Mouse (Mus musculus): ENCODE measurements around the gene Notch1.
A peak's percentile ranks its signal among the peaks of the same experiment; 100 is the strongest.

The Notch1 gene

DNA sequence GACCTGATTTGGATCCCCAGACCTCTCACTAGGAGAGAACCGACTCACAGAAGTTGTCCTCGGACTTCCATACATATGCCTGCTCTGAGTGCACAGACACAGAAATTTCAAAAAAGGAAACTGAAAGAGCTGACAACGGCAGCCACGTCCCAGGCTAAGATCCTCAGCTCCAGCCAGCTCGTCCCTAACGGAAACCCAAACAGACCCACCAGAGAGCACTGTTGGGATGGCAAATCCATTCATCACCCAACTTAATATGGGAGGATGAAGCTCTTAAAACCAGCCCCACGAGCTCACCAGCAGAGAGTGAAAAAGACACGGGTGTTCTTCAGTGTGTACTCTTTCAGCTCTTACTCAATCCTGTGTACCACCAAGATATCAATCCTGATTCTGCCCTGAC lies 17.8 kb downstream of the Notch1 start:
- no peak for DNase-seq

DNA sequence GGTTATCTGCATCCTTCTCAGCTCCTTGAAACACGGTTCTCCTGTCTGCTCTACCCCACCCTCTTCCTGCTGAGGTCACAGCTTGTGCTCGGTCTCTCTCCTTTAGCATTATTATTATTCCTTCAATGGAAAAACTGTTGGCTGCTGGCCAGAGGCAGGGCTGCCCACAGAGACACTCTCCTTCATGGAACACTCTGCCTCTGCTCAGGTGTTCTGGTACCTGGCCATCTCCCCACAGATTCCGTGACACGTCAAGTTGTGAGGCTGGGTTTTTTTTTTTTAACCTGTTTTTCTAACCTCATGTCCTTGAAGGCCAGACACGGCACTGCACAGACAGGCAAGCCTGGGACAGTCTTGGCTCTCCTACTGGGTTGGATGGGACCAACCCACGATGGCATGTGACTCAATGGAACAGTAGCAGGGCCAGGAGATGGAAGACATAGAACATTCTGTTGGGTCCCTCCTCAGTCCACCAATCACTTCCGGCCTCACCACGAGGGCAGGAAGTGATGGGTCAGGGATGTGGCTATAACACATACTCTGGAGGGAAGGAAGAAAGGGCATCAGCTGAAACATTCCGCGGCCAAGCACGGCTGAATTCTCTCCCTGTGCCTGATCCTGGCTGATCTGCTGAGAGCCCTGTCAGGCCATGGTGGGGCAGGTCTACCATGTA lies 18.5 kb downstream of the Notch1 start:
- no peak for DNase-seq

DNA sequence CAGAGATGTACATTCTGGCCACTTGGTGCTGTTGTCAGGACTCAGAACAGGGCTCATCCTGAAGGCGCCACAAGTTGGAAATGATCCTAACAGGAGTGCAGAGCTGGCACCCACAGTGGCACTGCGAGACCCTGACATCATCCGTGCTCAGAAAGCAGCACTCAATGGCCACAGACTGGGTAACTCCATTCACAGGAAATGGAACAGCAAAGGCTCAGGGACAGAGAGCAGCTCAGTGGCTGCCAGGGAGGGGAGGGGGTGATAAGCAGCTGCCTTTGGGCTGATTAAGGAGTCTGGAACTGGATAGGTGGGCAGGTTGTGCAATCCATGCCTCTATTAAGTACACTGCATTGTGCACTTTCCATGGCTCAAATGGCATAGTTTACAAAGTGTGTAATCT lies 20.0 kb downstream of the Notch1 start:
- DNase-seq = no peak

DNA sequence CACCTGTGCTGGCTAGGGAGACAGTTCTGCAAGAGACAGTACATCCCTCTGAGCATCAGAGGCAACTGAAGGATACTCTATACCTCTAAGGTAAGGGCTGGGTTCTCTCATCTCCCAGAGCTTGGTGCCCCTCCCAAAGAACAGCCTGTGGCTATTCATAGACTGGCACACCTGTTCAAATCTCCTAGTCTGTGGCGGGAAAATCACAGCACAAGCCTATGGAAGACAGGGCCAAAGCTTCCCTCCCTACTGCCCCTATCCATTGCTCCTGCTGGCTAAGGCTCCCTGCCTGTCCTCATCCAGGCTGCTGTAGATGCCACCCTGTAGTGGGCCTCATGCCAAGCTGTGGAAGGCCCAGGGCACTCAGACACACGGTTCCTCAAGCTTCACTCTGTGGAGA lies 20.8 kb downstream of the Notch1 start:
- no peak for DNase-seq

DNA sequence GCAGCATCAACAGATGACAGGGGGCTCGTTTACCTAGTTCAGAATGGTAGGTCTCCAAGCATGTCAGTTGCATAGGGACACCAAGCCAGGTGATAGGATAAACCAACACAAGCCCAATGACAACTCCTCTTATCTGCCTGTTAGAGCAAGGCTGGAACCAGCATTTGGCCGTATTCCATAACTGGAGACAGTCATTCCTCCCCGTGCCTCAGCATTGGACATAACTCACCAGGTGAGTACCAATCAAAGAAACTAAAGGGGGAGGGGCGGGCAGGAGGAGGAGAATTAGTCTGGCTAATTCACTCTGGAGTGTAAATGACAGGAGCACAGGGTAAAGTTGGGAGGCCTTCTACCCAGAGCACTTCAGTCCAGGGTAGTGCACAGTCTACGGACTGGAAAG lies 21.5 kb downstream of the Notch1 start:
- no peak for DNase-seq

DNA sequence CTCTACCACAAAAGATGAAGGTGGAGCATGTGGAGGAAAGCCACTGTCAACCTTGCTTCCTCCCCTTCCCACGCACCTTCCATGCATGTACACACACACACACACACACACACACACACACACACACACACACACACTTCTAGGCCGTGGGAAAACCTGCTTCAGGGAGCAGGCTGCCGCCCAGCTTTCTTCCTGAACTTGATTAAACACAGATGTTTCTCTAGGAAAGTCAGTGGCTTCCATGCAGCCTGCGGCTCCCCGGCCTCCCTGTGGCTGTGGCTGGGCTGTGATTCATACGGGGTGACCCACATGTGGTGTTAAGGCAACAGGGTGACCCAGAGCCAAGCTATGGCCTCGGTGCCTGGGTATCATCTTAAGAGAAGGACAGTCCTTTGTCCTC lies 22.1 kb downstream of the Notch1 start:
- no peak for DNase-seq

DNA sequence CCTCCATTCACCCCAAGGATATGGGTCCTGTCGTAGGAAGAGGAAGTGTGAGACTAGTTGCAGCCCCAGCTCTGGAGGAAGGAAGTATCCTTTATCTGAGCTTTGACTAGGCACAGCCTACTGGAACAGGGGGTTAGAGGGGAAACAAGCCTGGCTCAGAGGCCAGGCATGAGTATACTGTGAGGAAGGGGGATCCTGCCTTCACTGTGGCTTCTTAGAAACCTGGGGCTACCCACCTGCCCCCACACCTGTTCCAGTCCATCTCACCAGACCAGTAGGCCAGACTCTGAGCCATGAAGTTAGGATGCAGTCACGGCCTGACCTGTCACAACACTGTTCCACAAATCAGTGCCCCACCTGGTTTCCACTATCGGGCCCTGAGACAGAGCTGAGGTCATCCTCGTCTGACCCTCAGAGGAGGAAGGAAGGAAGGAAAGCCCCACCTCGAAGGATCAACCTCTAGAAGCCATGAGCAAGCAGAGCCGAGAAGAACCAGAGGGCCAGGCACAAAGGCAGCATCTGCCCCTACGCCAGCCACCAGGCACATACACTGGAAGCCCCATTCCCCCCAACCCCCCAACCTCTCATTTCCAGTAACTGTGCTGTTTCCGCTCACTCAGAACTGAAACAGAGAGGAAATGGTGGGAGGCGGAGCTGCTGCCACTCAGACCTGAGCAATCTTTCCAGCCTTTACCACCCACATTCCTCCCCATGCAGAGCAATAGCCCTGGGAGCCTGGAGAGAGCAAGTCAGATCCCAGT lies 23.3 kb downstream of the Notch1 start:
- DNase-seq = no peak

DNA sequence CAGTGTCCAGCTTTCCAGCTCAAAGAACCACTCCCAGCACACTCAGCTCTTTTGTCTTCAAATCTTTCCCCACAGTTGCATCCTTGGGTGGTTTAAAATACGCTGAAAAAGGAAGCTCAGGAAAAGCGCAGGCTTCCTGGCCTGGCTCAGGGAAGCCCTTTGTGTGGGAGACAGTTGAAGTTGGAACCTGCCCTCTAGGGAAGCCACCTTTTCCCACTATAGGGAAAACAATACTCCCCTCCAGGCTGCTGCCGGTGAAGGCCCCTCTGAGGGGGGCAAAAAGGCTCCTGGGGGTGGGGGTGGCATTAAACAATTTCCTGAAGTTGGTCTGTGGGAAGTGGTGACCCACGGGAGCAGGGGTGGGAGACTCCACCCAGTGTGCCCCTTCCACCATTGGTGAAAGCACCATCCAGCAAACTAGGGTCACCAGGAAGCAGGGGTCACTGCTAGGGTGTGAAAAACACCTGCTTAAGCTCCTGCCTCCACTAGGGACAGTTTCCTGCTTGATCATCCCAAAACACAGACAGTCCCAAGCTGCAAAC lies 25.6 kb downstream of the Notch1 start:
- DNase-seq = no peak

DNA sequence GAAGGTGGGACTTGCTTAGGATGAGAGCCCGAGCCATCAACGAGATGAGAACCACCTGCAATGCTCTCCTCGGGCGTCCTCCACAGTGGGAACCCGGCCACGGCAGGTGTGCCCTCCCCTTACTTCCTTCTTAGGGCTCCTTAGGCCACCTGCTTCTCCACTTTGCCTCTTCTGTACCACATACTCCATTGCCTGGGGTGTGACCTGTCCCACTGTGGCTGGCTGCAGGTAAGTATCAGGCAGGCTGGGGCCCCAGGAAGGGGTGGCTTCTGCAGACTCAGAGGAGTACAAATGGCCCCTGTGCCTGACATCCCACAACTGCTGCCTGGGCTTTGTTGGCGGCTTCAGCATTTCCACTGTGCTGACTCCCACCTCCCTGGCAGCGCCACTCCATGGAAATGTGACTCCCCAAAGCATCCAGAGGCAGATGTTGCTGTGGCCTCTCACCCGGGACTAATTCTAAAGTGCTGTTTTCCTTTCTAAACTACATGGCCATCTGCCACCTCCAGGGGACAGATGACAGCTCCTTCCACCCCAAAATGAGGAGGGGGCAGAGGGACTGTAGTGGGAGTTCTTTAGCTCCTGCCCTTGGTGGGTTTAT lies 27.8 kb downstream of the Notch1 start:
- no peak for DNase-seq

DNA sequence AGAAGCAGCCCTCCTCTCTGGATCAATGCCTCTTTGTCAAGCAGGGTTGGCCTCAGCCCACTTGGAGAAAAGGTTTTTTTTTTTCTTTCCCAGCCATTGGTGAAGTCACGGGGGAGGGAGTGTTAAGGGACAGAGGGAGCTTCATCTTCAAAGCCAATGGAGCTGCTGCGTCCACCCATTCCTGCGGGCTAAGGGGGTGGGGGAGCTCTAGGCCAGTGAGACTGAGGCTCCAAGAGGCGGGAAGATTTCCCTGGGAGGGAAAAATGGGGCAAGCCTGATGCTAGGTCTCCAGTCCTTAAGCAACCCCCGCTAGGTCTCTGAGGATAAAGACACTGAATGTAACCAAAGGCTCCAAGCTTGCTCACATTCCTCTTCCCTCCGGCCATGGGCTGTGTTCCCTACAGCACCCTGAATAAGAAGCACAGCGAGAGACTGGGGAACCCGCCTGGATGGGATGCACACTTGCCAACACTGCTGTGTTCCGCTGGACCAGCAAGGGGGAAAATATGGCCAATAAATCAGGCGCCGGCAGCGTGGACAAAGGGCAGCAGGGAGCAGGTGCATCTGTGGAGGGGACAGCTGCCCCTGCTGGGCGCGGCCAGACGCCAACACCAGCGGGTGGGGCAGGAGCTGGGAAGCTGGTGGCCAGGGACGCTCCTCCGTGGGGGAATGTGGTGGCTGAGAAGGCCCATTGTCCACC lies 29.0 kb downstream of the Notch1 start:
- peak; percentile 43 for DNase-seq

DNA sequence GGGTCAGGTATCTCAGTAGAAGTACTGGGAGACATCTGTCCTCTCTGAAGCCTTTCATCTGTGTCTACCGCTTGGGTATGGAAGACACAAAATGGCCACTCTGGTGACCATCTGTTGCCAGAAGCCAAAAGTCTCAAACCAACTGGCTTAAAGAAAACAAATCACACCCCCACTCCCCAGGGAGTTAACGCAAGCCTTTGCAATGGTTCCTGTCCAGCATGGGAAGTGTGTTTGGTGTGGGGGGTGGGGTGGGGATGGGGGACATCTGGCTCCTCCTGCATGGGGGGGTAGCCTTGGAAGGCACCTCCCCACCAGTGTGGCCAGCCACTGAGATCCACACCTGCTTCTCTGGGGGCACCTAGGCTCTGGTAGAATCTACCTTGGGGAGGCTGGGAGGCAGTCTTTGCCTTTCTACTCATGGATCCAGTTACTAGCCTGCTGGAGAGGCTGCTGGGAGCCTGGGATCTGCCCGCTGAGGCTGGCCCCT lies 29.6 kb downstream of the Notch1 start:
- no peak for DNase-seq

DNA sequence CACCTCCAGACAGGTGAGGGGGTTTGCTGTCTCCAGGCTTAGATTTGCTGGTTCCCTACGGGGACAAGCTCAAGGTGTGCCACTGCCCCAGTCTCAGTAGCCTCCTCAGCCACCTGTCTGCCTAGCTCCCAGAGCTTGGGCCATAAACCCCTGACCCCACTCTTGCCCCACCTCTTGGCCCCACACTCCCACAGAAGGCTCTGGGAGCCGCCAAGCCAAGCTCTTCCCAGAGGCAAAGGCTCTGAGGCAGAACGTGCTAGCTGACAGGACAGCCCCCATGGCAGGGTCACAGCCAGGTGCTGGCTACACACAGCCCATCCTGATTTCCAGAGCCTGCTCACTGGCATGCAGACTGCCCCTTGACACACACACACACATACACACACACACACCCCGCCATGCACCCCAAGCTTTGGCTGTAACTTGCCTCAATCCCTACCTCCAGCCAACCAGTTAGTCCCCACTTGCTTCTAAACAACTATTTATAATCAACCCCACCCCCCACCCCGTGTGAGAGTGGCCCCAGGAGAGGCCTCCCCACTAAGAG lies 30.1 kb downstream of the Notch1 start:
- no peak for DNase-seq

DNA sequence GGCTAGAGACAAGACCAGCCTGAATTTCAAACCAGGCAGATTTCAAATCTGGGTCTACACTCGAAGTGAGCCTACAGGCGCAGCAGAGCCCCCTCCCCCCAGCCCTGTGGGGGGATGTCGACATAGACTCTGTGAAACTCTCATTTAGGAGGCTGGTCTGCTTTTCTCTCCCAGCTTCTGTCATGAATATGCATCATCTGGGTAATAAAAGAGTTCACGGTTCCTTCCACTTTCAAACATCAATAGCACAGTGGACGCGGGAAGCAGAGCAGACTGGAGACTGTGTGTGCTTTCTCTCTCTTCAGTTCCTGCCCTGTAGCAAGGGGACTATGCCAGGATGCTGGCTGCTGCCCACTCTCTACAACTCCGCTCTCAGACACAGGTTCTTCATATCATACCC lies 30.8 kb downstream of the Notch1 start:
- DNase-seq = no peak

DNA sequence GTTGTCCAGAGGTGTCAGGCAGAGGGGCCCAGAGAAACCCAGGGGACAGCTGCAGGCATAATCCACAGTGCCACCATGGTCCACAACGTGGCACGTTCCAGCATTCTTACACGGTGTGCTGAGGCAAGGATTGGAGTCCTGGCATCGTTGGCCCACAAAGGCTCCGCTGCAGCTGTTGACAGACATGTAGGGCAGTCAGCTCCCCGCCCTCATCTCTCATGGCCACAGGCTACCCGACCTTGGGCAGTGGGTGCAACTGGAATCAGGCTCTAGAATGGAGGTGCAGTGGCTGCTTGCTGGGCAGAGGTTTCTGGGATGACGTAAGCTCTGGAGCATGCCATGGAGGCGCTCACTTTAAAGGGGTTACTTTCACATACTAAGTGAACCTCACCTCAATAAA lies 31.2 kb downstream of the Notch1 start:
- DNase-seq = no peak

DNA sequence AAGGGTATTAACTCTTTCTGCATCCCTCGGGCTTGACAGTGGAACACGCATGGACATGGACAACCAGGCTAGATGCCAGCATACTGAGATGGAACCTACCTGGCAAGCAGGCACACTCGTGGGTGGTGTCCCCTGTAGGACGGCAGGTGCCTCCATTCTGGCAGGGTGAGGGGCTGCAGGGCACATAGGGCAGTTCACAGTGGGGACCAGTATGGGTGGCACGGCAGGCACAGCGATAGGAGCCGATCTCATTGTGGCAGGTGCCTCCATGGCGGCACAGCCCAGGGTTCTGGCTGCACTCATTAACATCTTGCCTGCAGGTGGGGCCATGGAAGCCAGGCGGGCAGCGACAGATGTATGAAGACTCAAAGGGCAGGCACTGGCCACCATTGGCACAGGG lies 32.3 kb downstream of the Notch1 start:
- DNase-seq = no peak

DNA sequence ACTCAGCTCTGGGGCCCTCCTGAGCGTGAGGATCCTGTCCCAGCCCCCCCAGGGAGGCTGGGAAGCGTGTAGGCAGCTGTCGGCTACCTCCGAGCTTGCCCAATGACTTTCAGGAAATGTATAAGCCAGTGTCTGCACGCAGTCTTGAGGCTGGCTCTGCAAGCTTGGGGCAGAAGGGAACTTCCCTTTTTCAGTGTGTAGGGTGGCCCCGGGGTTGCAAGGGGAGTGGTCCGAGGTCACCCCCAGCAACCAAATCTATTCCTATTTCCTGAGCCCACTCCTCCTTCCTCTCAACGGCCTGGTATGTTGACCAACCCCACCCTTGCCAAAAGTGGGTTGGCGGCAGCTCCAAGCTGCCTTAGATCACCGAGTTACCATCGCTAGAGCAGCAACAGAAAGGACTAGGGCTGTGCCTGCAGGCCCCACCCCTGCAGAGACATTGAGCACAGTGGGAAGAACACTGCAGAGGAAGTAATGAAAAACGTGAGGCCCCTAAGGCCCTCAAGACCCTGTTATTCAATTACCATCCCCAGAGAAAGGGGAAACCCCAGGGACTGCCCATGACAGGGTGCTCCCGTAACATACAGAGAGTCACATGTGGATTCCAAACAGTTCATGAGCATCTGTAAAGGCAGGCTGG lies 33.1 kb downstream of the Notch1 start:
- DNase-seq = no peak

DNA sequence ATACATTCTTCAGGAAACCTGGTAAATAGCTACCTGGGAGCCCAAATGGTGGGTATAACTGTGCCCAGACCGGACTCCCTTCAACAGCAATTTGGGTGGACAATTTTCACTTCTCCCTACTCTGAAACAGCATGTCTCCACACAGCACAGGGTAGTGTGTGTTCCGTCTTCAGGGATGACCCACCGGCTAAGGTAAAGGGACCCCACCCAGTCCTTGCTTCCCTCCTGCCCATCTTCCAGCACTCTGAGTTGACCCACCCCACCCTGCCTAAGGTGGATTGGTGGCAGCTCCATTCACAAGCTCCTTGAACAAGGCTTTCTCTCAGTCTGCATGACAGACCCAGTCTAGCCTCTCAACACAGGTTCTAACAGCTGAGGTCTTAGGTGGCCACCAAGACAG lies 33.6 kb downstream of the Notch1 start:
- no peak for DNase-seq

DNA sequence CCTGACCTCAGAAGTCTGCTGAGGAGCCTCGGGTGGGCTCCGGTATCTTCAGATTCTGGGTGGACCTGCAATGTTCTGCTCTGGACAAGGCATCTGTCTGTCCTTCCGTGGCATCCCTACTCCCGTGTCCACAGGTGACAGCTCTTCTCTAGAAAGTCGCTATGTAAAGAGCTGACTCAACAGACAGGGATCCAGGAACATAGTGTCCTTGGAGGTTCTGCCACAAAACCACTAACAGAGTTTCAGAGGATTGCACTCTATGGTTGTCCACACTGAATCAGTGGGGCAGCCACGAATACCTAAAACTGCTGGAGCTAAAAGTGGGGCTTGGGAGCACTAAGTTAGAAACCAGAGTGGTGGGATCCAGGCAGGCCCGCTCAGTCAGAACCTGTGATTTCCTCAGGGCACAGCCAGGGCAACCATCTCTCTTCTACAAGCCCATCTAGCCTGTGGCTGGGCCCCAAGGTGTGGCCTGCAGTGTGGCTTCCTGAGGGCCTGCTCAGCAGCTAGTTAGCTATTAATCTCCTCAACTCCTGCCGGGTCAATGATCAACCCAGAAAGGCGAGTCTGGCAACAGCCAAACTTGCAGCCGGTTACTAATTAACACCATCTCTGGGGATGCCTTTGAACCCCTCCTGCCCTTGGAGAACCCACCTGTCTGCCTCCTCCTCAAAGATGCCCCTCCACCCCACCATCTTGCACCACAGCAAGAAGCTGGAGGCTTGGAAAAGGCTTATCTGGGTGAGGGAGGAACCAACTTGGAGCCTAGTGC lies 34.6 kb downstream of the Notch1 start:
- no peak for DNase-seq

DNA sequence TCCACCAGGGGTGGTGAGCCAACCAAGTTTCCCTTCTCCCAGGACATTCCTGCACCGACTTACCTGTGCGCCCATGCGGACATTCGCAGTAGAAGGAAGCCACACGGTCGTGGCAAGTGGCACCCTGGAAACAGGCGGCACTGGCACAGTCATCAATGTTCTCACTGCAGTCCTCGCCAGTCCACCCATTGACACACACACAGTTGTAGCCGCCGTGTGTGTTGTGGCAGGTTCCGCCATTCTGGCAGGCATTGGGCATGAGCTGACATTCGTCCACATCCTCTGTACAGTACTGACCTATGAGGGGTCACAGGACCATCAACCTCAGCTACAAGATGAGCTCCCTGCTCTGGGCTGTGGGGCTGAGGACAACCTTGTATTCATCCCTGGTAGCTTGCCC lies 35.6 kb downstream of the Notch1 start:
- DNase-seq = no peak

DNA sequence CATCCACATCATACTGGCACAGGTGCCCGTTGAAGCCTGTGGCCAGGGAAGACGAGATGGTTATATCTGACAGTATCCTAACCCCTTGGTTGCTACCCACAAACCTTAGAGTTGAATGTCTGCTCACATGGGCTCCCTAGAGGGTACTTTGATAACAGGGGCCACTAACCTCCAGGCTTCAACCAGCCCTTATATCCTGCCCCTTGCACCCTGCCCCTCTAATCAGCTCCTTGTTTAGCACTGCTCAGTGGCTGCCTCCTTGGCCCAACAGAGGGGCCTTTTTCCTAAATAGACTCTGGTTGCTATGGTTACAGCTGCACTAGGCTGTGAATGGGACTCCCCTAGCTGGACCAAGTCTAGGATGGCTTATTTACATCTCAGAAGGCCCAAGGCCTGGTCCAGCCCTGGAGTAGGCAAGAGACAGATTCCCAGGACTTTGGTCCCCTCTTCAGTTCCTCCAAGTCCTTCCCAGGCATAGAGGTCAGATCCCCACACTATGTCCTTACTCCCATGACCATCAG lies 37.7 kb downstream of the Notch1 start:
- no peak for DNase-seq

DNA sequence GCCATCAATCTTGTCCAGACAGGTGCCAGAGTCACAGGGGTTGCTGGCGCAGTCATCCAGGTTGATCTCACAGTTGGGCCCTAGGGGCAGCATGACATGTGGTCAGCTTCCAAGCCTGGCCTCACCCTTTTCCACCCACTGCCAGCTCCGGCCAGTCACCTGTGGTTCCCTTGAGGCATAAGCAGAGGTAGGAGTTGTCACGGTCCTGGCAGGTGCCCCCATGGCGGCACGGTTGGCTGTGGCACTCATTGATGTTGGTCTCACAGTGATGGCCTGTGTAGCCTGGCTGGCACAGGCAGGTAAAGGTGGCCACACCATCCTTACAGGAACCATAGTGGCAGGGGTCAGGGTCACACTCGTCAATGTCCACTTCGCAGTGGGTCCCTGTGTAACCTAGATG lies 38.6 kb downstream of the Notch1 start:
- no peak for DNase-seq

Measured in right cerebral cortex, postnatal 25 days (tissue).